Mouse (Mus musculus): Measurements from ENCODE around the gene Fam178b.
"Not testable (repeated sequence)": the region's sequence is repeated elsewhere in the genome, so short reads cannot be mapped to it uniquely, and the experiment has no call there.

The Fam178b gene

GRCm38 (mm10) chr1:36630053-36630739 is 52.8 kb downstream of the Fam178b start:
- no peak for DNase-seq (ENCODE audit: low spot score in 2 of 2)

- no peak for DNase-seq (ENCODE audit: low spot score in 2 of 2)
Measured at GRCm38 (mm10) chr1:36628585-36628984, 54.4 kb downstream of the Fam178b start.

GRCm38 (mm10) chr1:36625442-36625841 is 57.5 kb downstream of the Fam178b start:
- DNase-seq (ENCODE audit: low spot score in 2 of 2): no peak

- not testable (repeated sequence) for DNase-seq (ENCODE audit: low spot score in 2 of 2)
Measured at GRCm38 (mm10) chr1:36615958-36616357, 67.0 kb downstream of the Fam178b start.

- no peak for DNase-seq (ENCODE audit: low spot score in 2 of 2)
Measured at GRCm38 (mm10) chr1:36615188-36615587, 67.8 kb downstream of the Fam178b start.

GRCm38 (mm10) chr1:36614584-36614983 is 68.4 kb downstream of the Fam178b start:
- no peak for DNase-seq (ENCODE audit: low spot score in 2 of 2)

GRCm38 (mm10) chr1:36613374-36613895 is 69.5 kb downstream of the Fam178b start:
- DNase-seq (ENCODE audit: low spot score in 2 of 2): no peak

- no peak for DNase-seq (ENCODE audit: low spot score in 2 of 2)
Measured at GRCm38 (mm10) chr1:36612362-36612761, 70.6 kb downstream of the Fam178b start.

GRCm38 (mm10) chr1:36611449-36612123 is 71.4 kb downstream of the Fam178b start:
- no peak for DNase-seq (ENCODE audit: low spot score in 2 of 2)

GRCm38 (mm10) chr1:36608211-36608610 is 74.8 kb downstream of the Fam178b start:
- no peak for DNase-seq (ENCODE audit: low spot score in 2 of 2)

GRCm38 (mm10) chr1:36606951-36607350 is 76.0 kb downstream of the Fam178b start:
- peak; percentile 56 to 80 for DNase-seq (ENCODE audit: low spot score in 2 of 2)

- DNase-seq (ENCODE audit: low spot score in 2 of 2): no peak
Measured at GRCm38 (mm10) chr1:36604254-36605156, 78.5 kb downstream of the Fam178b start.

GRCm38 (mm10) chr1:36603361-36603760 is 79.6 kb downstream of the Fam178b start:
- DNase-seq (ENCODE audit: low spot score in 2 of 2): peak; percentile 64 to 75

- DNase-seq (ENCODE audit: low spot score in 2 of 2): no peak
Measured at GRCm38 (mm10) chr1:36602271-36602670, 80.7 kb downstream of the Fam178b start.

GRCm38 (mm10) chr1:36598411-36598810 is 84.6 kb downstream of the Fam178b start:
- no peak for DNase-seq (ENCODE audit: low spot score in 2 of 2)

GRCm38 (mm10) chr1:36596114-36596513 is 86.9 kb downstream of the Fam178b start:
- DNase-seq (ENCODE audit: low spot score in 2 of 2): no peak

GRCm38 (mm10) chr1:36595167-36595931 is 87.6 kb downstream of the Fam178b start:
- DNase-seq (ENCODE audit: low spot score in 2 of 2): no peak

GRCm38 (mm10) chr1:36593099-36593498 is 89.9 kb downstream of the Fam178b start:
- no peak for DNase-seq (ENCODE audit: low spot score in 2 of 2)

GRCm38 (mm10) chr1:36591408-36591807 is 91.6 kb downstream of the Fam178b start:
- no peak for DNase-seq (ENCODE audit: low spot score in 2 of 2)

- DNase-seq (ENCODE audit: low spot score in 2 of 2): no peak
Measured at GRCm38 (mm10) chr1:36590664-36591063, 92.3 kb downstream of the Fam178b start.

- DNase-seq (ENCODE audit: low spot score in 2 of 2): no peak
Measured at GRCm38 (mm10) chr1:36589486-36589885, 93.5 kb downstream of the Fam178b start.

All from left cerebral cortex, adult 9 months (tissue).